Mouse (Mus musculus) left cerebral cortex, postnatal 14 days (tissue): ENCODE data around the gene Fcho2. TPM values are rescaled to one million over a fixed set of nuclear protein-coding genes. Genes with fewer than 3 reads are reported as not detected.
"Not testable (repeated sequence)": the region's sequence is repeated elsewhere in the genome, so short reads cannot be mapped to it uniquely, and the experiment has no call there.

Experiments used
- DNase-seq, 2 experiments: peaks; one replicate each; pipeline ENCODE4 v3.0.0; 2021 to 2022; ENCODE audit warnings: low spot score in 2 of 2, mixed read lengths in 1 of 2
- intact Hi-C: fragments of 180-260 bp; cut with DNase I; formaldehyde crosslinking; loops from one replicate; pipeline ENCODE4 v1.15.1; 2025
- long read RNA-seq, 2 experiments: library from polyadenylated mRNA; stranded (forward); transcript quantifications; one replicate each; pipeline ENCODE4 v2.0.0; 2021
- total RNA-seq, 2 experiments: library from RNA; stranded (reverse); gene quantifications; 2 replicates each; pipeline ENCODE4 v1.2.3; 2021

Fcho2 gene
- total RNA-seq: 10 to 100 TPM; 36.7 to 36.9 TPM
- long read RNA-seq, experiment 1, partial matches to known transcripts: 1 of 3 reads
- long read RNA-seq, experiment 1, other reads (novel, unspliced or antisense): 1 of 3 reads
- long read RNA-seq, experiment 2, partial matches to known transcripts: 0 of 4 reads
- long read RNA-seq, experiment 2, other reads (novel, unspliced or antisense): 2 of 4 reads

DNA sequence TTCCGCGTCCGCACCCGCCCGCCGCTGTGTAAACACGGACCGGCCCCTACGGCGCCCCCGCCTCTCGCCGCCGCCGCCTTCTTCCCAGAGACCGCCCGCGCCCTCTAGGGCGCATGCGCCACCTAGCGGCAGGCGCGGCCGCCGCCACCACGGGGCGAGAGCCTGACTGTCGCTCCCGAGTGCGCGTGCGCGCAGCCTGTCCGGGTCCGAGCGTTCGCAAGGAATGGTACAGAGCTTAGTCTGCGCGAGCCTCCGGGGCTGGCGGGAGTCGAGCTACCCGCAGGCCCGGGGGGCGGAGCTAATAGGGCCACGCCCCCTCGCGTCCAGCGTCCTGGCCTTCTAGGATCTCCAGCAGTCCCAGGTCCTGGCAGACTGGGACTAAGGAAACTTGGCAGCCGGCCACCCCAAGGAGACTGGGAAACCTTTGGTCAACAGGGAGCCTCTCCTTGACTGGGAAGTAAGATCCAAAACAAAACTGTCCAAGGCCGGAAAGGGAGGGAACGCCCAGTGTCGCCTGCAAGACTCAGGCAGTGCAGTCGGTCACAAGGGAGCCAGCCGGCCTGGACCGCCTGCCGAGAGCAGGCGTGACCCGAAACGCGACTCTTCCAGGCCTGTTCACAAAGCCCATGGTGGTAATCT, at the start of gene Fcho2:
TSS of gene Fcho2 (minus strand) at position 303 of the 639 bp plus-strand sequence.
- intact Hi-C loops: no loop called here
- DNase-seq: peak; percentile 95 to 96

DNA sequence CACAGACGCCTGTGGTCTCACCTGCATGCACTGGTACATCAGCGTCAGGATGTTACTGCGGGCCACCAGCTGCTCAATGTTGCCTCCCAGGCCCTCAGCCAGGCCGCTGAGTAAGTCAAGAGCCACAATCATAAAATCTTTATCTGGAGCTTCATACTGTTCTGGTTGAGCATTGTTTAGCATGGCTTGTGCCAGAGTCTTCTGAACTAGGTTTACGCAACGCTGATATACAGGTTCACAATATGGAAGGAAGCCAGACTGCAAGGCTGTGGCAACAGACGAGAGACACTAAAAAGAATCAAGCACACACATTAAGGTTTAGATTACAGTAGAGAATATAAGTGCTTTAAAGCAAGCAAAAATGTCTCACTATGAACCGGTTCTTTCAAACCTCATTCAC, 40.0 kb upstream of the Fcho2 start:
- no peak for DNase-seq

DNA sequence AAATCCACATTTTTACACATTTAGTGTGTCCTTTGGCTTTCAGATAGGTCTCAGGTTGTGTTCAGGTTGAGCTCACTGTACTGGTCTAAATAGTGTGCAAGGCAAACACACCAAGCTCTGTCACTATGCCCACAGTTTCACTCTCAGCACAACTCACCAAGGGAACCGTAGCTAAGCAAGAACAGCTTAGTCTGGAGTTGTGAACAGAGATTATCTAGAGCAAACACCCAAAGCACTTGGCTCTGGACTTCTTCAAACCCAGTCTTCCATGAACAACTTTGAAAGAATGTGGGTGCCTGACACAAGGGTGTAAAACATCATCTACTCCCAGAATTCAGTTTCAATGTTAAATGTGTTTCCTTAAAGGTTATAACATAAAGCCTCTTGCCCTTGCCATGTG, 30.5 kb upstream of the Fcho2 start:
- intact Hi-C loops: no loop called here
- DNase-seq: no peak

More for the DNA sequence above, 40.0 kb upstream of the Fcho2 start:
- intact Hi-C loops: no loop called here

DNA sequence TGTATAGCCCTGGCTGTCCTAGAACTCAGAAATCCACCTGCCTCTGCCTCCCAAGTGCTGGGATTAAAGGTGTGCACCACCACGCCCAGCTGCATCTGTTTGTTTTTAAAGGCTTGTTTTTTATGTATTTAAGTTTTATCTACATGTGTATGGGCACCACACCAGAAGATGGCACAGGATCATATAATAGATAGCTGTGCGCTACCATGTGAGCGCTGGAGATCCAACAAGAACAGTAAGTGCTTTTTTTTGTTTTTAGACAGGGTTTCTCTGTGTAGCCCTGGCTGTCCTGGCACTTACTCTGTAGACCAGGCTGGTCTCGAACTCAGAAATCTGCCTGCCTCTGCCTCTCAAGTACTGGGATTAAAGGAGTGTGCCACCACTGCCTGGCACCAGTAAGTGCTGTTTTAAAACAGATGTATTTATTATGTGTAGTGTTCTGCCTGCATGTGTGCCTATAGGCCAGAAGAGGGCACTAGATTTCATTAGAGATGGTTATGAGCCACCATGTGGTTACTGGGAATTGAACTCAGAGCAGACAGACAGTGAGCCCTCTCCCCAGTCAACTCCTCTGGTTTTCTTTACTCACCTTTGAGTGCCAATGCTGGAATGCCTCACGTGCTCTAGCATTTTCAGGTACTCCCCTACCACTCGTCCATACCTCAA, 21.3 kb upstream of the Fcho2 start:
- intact Hi-C loops: no loop called here
- peak in 1 of 2 experiments; percentile 42 for DNase-seq

DNA sequence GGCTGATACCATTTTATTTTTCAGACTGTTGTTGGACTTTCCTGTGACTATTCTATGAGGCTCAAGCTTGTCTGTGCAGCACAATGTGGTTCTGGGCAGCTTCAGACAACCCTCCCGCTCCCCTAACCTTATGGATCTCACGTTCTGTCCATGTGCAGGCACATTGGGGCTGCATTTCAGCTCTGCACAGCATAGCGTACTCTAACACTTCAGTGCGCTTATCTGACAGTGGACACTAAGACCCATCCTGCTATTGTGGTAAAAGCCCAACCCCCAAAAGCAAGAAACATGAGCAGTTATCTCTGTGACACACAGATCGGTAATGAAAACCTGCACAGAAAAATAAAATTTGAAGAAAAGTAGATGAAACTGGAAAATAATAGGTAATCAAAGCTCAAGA, 20.5 kb upstream of the Fcho2 start:
- no peak for DNase-seq
- intact Hi-C loops: no loop called here

DNA sequence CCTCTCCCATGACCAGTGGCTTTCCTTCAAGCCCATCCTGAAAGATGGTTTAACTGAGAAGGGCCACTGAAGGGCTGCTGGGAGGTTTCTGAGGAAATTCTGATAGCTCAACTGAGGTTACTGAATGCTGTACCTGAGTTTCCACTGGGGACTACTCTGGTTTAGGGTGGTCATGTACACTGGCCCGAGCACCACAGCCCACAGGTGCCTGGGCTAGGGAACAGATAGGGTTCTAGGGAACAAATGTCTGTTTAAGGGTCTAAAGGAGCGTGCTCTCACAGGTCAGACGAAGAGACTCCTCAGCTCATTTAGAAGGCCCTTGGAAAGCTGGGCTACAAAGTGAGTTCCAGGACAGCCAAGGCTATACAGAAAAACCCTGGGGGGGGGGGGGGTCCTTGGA, 19.5 kb upstream of the Fcho2 start:
- intact Hi-C loops: no loop called here
- DNase-seq: no peak

DNA sequence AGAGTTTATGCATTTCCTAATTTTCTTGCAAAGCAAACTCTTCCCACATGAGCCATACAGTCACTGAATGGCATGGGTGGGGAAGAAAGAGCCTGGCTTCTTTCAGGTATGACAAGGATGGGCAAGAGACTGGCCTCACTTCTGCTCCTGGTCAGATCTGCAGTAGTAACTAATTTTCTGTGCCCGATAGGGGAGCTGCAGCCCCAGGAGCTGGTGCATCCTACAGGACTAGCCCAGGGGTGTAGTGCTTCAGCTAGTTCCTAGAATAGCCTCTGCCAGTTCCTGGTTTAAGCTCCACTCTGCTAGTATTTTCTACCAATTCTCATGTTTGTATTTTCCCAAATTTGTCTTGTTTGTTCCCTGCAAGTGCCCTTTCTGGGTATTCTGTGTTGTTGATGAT, 18.9 kb upstream of the Fcho2 start:
- DNase-seq: no peak

DNA sequence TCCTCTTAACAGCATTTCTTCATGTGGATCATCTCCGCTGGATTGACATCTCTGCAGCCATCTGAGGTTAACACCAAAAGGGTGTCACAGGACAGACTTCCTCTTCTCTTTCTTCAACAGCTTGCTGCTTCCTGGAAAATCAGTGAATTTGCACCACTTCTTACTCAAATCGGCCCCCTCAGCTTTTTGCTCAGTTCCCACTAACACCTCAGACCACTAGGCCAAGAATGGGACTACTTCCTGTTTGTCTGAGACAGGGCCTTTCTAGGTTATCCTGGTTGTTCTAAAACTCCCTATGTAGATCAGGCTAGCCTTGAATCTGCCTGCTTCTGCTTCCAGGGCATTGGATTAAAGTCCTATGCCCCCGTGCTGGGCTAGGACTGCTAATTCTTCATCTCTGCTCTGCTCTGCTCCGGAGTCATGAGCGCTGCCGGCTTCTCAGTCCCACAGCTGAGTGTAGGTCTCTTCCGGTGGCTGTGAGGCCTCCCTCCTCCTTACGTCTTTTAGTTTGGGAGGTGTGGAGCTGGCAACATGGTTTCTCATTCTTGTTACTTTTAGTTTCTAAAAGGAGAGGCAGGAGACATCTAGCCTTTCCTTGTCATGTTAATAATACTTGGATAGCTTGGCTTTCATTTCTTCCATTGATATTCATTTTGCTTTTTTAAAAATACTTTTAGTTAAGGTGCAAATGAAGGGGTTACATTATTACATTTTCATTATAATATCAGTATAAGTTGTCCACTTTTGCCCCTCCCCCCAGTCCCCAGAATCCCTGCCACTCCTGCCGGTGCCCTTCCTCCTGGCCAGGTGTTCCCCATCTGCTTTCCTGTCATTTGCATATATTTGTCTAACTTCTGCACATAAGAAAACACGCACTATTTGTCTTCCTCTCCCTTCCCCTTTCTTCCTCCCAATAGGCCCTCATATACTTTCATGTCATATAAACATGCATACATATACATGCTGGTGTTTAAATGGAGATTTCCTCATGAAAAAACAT, 17.5 kb upstream of the Fcho2 start:
- DNase-seq: no peak
- intact Hi-C loops: no loop called here

More for the DNA sequence above, 18.9 kb upstream of the Fcho2 start:
- intact Hi-C loops: no loop called here

DNA sequence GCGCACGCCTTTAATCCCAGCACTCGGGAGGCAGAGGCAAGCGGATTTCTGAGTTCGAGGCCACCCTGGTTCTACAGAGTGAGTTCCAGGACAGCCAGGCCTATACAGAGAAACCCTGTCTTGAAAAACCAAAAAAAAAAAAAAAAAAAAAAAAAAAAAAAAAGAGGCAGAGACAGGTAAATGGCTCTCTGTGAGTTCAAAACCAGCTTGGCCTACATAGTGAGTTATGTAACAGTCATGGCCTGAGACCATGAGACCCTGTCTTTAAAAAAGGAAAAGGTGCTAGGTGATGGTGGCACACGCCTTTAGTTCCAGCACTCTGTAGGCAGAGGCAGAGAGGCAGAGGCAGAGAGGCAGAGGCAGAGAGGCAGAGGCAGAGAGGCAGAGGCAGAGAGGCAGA, 13.8 kb upstream of the Fcho2 start:
- DNase-seq, intact Hi-C loops: not testable (repeated sequence)

DNA sequence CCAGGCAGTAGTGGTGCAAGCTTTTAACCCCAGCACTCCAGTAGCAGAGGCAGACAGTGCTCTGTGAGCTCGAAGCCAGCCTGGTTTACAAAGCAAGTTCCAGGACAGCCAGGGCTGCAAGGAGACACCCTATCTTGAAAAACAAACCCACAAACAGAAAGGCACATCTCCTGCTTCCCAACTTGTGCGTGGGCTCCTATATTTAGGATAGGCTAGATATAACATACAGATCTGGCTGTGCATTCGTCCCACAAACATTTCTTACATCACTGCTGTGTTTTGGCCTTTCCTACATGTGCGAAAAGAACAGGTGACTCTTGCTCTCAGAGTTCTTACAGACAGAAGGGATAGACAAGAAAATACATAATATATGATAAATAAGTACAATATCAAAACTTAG, 10.3 kb upstream of the Fcho2 start:
- intact Hi-C loops: no loop called here
- DNase-seq: no peak

DNA sequence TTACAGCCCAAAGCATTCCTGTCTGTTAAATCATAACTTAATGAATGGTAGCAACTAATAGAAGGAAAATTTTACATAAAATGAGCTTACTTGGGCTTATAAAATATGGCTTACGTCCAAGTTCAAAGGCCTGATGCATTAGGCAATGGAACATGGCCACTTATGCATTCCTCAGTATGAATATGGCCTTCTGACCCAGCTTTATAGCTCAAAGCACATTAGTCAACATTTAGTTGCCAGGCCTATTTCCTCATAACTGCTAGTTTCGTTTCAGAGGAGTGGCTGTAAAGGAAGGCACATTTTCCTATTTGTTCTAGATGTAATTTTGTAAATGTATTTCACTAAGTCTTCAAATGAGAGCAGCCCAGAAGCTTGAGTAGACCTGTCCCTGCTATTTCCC, 3.8 kb upstream of the Fcho2 start:
- no peak for DNase-seq
- intact Hi-C loops: no loop called here

DNA sequence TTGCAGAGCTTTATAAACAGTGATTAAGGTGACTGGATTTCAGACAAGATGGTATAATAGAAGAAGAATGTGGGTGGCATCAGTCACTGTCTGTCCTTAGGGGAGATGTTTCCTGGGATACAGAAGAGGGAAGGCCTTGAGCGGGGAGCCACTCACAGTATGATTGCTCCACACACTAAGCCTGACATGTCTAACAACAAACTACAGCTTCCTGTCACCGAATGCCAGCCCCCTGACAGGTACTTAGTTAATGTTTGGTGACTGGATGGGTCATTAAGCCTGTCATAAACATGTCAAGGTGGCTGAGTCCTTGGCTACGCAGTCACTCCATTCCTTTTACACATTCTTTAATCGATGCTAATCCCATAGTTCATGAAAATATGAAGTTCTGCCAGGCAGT, 3.0 kb upstream of the Fcho2 start:
- intact Hi-C loops: no loop called here
- no peak for DNase-seq

DNA sequence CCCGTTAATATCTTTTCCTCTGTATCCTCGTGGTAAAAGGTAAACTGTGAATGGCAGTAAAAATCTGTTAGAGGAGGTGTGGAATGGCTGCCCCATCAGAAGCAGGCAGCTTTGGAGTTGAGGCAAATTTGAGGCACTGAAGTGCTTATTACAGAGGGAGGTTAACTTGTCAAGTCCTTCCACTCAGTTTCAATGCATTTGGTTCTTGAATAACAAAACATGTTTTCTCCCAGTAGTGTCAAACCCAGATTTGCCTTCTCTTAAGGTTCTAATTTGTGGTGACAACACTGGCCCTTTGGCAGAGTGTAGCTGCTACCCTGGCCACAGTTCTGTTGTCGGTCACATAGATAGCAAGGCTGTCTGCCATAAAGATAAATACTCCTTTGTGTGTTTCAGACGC, 2.5 kb upstream of the Fcho2 start:
- DNase-seq: no peak
- intact Hi-C loops: no loop called here

DNA sequence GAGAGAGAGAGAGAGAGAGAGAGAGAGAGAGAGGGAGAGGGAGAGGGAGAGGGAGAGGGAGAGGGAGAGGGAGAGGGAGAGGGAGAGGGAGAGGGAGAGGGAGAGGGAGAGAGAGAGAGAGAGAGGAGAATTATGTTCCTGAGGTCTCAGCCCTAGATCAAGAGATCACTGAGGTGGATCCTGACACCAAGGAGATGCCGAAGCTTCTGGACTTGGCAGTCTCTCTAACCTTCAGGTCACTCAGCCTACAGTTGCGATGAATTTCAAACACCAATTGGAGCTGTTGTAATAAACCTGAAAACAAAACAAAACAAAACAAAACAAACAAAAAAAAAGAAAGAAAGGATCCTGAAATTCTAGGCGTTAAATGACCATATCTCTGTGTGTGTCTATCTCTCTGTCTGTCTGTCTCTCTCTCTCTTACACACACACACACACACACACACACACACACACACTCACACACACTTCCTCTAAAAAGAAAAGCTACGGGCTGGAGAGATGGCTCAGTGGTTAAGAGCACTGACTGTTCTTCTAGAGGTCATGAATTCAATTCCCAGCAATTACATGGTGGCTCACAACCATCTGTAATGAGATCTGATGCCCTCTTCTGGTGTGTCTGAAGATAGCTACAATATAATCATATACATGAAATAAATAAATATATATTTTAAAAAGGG, 1.9 kb upstream of the Fcho2 start:
- intact Hi-C loops, DNase-seq: not testable (repeated sequence)

DNA sequence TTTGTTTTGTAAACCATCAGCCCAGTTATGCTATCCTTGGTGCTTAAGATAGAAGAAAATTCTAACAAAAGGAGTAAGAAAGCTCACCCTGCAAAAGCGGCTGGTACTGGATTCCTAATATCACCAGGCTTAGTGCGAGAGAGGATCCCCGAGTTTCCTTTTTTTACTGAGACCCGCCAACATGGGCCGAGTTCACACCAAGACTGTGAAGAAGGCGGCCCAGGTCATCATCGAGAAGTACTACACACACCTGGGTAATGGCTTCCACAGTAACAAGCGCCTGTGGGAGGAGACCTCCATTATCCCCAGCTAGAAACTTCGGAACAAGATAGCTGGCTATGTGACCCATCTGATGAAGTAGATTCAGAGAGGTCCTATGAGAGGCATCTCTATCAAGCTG, 1.3 kb upstream of the Fcho2 start:
- intact Hi-C loops: no loop called here
- DNase-seq: no peak

DNA sequence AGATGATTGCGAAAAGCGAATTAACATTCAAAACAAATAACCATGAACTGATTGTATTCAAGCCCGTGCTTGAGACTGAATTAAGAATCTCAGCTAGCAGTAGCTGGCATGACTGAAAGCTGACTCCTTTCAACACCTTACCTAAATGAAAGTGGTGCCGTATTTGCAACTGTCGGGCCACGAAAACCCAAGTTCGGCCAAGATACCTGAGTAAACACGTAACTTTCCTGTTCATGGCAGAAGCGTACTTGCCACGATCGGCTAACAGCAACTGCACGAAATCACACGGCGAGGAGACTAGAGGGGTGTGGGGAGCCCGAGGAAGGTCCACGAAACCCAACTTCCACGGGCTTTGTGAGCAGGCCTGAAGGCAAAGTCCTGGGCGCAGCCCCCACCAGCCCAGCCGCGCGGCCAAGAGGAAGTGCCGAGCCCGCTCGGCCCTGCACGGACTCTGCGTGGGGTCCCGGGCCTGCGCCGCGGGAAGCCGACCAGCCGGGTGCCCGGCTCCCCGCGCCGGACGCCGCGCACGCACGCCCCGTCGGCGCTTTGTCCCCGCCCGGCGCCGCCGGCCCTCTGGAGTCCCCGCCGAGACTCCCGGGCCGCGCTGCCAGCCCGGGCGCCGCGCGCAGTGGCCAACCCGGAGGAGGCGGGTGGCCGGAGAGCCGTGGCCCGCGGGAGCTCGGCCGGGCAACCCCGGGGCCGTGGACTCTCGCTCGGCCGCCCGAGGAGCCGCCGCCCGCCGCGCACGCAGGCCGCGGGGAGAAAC, 791 bp downstream of the Fcho2 start:
- intact Hi-C loops: no loop called here
- DNase-seq: peak in 1 of 2 experiments; percentile 46

DNA sequence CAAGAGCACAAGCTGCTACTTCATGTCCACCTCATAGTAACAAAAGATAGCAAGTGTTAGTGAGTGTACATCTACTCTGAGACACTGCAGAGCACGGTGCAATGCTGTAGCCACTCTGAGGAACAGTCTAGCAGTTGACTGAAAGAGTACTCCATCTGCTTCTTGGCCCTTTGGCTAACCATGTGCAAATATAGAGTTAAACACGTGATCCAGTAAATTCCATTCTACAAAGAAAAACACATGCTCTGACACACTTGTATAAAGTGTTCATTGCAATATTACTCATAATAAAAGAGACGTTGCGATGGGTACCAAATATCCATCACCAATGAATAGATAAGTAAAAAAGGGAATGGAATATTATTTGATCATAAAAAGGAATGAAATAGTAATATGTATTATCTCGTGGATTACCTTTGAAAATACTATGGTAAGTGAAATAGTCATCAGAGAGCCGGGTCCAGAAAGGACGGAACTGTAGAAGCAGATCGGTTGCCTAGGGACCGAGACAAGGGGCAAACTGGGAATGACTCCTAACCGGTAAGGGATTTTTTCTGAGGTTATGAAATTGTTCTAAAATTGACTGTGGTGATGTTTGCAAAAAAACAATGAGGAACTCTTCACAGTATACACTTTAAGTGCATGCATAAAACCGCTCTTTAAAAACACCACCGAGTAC, 1.5 kb downstream of the Fcho2 start:
- intact Hi-C loops: loop anchor here (2.0 kb wide), 1 partner anchor 87 kb away; no protein-coding TSS in a partner anchor

DNA sequence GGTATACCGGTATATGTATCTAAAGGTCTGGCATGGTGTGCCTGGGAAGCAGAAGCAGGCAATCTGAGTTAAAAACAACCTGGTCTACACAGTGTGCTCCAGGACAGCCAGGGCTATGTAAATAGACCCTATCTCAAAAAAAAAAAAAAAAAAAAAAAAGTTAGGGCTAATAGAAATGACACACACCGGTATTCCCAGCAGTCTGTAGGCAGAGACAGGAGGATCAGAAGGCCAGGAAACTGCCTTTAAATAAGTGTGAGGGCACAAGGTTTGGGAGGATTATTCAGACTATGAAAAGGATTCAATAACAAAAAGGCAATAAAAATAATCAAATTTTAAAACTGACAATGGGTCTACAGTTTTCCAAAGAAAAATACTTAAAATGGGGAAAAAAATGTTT, 2.1 kb downstream of the Fcho2 start:
- intact Hi-C loops: loop anchor here (2.0 kb wide), 1 partner anchor 86 kb away; no protein-coding TSS in a partner anchor
- no peak for DNase-seq

More for the DNA sequence above, 1.5 kb downstream of the Fcho2 start:
- DNase-seq: no peak
